Mouse (Mus musculus) layer of hippocampus, postnatal 36 days (tissue): Measurements from ENCODE around the gene Alox12b. TPM values are rescaled to one million over a fixed set of nuclear protein-coding genes. Genes with fewer than 3 reads are reported as not detected.
A peak's percentile ranks its signal among the peaks of the same experiment; 100 is the strongest.

Source experiments
- DNase-seq, 2 experiments: peaks; one replicate each; pipeline ENCODE4 v3.0.0; 2022
- total RNA-seq, 2 experiments: library from RNA; stranded (reverse); gene quantifications; 2 replicates each; pipeline ENCODE4 v1.2.3; 2021

Gene Alox12b
- total RNA-seq, 2 experiments from 2014 or later: 5.8 to 7.4 TPM

DNA sequence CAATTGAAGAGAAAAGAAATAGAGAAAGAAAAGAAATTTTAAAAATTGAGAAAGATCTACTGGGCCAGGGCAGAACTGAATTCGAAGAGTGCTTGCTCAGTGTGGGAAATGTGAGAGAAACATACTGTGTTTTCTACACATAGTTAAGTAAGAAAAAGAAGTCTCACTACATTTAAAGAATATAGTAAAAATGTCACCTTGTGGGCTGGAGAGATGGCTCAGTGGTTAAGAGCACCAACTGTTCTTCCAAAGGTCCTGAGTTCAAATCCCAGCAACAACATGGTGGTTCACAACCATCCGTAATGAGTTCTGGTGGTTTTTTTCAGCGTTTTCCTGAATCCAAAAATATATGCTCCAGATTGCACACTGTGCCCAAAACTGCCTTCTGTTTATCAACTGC, 21.7 kb downstream of the Alox12b start:
- no peak for DNase-seq

DNA sequence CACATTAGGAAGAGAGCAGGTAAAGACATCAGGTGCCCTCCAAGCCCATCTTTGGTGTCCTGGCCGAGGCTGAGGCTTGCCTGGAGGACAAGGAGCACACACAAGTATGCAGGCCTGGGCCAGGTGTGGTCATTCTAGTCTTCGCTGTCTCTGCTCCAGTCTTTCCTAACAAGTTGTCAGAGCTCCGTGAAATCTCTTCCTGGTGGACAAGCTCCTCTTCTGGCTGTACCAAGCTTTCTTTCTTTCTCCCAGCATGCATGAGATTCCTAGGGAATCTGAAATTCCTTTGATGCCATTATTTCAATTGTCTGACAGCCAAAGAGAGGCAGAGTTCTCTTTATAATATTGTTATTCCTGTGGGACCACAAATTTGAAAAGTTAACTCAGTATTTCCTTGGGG, 22.7 kb downstream of the Alox12b start:
- DNase-seq: no peak

GRCm38 (mm10) chr11:69180120-69180519, 23.3 kb downstream of the Alox12b start:
- no peak for DNase-seq

DNA sequence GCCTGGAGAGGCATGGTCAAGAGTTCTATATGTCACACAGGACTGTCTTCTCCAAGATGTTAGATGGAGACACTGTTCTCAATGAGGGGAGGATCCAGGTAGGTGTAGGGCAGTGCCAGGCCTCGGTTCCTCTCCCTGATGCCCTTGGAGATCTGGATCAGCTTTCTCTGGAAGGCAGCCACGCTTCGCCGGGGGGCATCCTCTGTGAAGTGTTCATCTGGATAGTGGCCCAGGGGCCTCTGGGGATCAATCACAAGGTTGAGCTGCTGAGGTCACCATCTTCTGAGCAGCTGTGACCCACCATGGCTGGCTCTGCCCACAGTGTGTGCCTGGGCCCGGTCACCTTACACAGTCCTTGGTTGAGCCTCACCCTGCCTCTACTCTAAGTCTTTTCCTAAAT, 28.2 kb downstream of the Alox12b start:
- DNase-seq: no peak

DNA sequence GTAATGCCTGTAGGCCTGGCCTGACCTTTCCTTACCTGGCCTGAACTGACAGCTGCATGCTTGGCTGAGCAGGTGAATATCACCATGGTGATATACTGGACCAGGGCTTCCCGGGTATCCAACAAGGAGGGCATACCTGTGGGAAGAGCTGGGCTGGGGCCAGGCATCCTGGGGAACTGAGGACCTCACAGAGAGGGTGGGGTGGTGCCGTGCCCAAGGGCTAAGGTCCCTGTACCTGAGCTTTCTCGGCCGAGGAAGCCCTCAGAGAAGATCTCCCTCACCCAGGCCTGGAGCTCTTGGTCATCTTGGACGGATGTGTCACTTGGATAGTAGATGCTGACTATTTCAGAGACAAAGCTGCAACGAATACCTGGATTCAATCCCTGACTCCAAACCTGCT, 29.1 kb downstream of the Alox12b start:
- DNase-seq: no peak

DNA sequence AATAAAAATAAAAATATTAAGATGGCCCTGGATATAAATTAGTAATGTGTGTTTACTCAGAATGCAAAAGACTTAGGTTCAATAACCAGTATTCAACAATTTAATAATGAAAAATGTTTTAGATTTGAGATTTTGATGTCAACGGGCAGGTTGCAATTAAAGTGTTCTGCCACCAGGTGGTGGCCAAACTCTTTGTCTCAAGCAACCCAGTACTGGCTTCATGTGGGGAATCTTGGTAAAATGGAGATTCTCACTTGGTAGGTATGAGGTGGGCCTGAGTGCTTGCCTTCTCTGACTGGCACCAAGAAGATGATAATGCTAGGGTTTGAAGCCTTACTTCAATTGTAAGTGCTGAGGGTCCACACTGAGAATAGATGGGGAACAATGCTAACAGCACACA, 36.1 kb downstream of the Alox12b start:
- no peak for DNase-seq

GRCm38 (mm10) chr11:69196766-69197165, 40.0 kb downstream of the Alox12b start:
- no peak for DNase-seq

DNA sequence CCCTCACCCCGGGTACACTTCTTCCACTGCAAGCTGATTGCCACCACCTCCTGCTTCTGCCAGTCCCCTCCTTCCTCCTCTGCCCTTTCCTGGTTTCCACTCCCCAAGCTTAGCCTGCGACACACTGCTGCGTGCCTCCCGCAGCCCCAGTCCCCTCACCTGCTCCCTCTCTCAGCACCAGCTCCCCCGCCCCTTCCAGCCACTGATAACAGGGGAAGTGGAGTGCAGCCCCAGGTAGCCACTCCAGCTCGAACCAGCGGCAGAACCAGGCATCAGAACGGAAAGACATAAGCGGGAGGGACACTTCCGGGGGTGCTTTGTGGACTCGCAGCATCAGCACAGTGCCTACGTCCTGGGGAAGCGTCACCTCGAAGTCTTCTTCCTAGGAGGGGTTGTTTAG, 40.4 kb downstream of the Alox12b start:
- no peak for DNase-seq

- no peak for DNase-seq
Measured at GRCm38 (mm10) chr11:69197743-69198142, 41.0 kb downstream of the Alox12b start, which contains the start of gene Alox8. TSS of gene Alox8 (minus strand) at chr11:69197843.

DNA sequence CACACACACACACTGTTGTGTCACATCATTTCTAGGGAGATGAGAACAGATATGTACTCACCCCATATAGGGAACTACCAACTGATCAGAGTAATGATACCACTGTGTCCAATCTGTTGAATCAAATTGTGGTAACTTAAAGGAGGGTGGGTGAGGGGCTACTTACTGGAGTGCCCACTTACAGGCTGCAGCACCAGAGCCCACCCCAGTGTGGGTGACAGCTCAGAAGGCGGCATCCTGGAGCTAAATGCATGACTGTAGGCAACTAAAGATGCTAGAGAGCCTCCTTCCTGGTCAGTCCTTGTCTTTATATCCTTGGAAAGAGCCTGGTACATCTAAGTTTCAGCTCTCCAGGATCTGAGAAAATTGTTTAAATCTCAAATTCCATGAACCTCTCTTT, 42.5 kb downstream of the Alox12b start:
- no peak for DNase-seq

DNA sequence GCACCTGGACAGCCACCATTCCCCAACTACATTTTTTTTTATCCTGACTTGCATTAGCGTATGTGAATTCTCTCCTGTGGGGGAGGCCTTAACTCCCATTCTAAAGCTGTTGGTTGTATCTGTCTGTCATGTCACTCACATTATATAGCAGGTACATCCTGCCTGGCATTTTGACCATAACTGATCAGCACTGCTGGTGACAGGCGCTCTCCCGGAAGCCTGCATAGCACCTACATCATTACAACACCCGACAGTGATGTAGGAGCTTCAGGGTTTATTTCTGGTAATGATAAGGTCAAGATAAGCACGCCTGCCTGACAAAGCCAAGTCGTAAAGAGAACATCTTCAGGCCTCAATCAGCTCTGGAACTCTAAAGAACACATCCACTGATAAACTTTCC, 43.4 kb downstream of the Alox12b start:
- DNase-seq: no peak

DNA sequence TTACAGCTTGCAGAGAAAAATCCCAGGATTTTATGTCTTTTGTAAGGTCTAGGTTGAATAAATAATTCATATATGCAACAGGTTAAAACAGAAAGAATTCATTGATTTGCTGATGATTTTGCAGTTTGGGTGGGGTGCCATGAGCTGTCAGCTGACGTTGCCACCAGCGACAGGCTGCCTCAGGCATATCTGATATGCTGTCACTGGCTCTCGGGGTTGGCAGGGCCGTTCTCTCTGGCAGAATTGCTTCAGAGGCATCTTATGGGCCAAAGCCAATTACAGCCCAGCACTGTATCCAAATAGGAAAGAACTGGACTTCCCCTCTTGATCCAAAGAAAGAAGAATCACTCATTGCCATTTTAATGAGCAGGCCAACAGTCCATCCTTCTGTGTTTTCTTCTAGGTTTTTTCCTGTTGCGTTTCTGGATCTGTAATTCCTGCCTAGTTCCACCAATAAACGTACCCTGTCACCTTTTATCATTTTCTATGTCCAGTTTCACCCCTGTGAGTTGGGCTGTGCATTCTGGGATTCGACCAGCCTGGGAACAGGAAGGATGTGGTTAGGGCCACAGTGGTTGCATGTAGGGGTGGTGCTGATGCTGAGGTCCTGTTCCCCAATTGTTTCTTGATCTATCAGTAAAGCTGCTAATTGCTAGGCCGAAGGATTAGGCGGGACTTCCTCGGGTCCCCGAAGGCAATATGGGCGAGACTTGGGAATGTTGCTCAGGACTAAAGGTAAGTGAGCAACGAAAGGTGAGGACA, 45.9 kb downstream of the Alox12b start:
- DNase-seq: no peak

DNA sequence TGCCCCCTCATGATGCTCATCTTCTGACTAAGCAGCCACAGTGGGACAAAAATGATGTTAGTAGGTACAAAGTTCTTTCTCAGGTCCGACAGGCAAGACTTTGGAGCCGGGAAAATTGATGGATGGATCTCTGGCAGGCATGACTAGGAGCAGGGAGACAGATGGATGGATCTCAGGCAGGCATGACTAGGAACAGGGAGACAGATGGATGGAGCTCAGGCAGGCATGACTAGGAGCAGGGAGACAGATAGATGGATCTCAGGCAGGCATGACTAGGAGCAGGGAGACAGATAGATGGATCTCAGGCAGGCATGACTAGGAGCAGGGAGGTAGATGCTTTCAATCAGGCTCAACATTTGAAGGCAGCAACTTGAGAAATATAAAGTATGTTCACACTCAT, 54.6 kb downstream of the Alox12b start:
- DNase-seq: peak; percentile 69

GRCm38 (mm10) chr11:69217411-69217810, 60.6 kb downstream of the Alox12b start:
- DNase-seq: no peak

DNA sequence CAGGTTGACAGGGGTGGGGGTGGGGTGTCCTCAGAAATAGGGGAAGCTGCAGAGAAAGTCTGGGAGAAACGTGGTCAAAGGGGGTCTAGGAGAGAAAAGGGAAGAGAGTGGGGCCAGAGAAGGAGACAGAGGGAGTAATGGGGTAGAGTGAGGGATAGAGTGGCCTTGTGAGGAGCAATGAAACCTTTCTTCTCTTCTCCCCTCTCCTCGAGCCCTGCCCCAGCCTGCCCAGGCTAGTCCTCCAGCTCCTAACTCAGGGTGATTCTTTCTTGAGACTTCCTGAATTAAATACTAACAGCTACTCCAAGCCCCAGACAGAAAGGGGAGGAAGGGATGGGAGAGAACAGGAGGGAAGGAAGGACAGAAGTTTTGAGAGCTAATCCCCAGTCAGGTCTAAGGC, 61.9 kb downstream of the Alox12b start:
- no peak for DNase-seq

Other genes with a start within 250 kb of the Alox12b start
- not detected for gene Odf4, start 229.9 kb upstream of the Alox12b start, total RNA-seq
- gene Arhgef15, start 199.5 kb upstream of the Alox12b start, total RNA-seq: 10 to 100 TPM in 1 of 2 experiments, 1 to 10 TPM in 1; 7.4 to 10.5 TPM
- 1 to 10 TPM; 5.3 to 5.6 TPM for gene Slc25a35, start 188.9 kb upstream of the Alox12b start, total RNA-seq
- gene Rangrf, start 181.8 kb upstream of the Alox12b start, total RNA-seq: 10 to 100 TPM; 17.6 to 19.7 TPM
- gene Pfas, start 148.5 kb upstream of the Alox12b start, total RNA-seq: 10 to 100 TPM; 22.8 to 28.9 TPM
- gene Ctc1, start 141.1 kb upstream of the Alox12b start, total RNA-seq: 10 to 100 TPM; 31.8 to 32.3 TPM
- gene Aurkb, start 111.3 kb upstream of the Alox12b start, total RNA-seq: 1 to 10 TPM; 1.0 to 1.1 TPM
- gene Borcs6, start 97.3 kb upstream of the Alox12b start, total RNA-seq: 10 to 100 TPM; 27.8 to 30.4 TPM
- gene Tmem107, start 86.2 kb upstream of the Alox12b start, total RNA-seq: 10 to 100 TPM; 20.8 to 24.0 TPM
- gene Vamp2, start 68.5 kb upstream of the Alox12b start, total RNA-seq: 100 to 1,000 TPM; 962 to 984 TPM
- gene Per1, start 61.8 kb upstream of the Alox12b start, total RNA-seq: 10 to 100 TPM; 78.2 to 92.8 TPM
- 1 to 10 TPM in 1 of 2 experiments, under 1 TPM in 1; 0.68 to 1.1 TPM for gene Hes7, start 36.6 kb upstream of the Alox12b start, total RNA-seq
- 1 to 10 TPM in 1 of 2 experiments, under 1 TPM in 1; 0.96 to 1.2 TPM for gene 9130213A22Rik, start 34.4 kb upstream of the Alox12b start, total RNA-seq
- 1 to 10 TPM; 6.6 to 6.9 TPM for gene Aloxe3, start 31.1 kb upstream of the Alox12b start, total RNA-seq
- gene Alox8, start 40.9 kb downstream of the Alox12b start, total RNA-seq: 1 to 10 TPM; 5.8 to 7.2 TPM
- gene Gucy2e, start 80.0 kb downstream of the Alox12b start, total RNA-seq: 1 to 10 TPM; 1.9 TPM
- 10 to 100 TPM; 15.1 to 15.2 TPM for gene Cntrob, start 166.8 kb downstream of the Alox12b start, total RNA-seq
- gene Trappc1, start 167.0 kb downstream of the Alox12b start, total RNA-seq: 10 to 100 TPM; 66.5 to 66.6 TPM
- 10 to 100 TPM; 21.4 to 21.8 TPM for gene Kcnab3, start 169.3 kb downstream of the Alox12b start, total RNA-seq
- gene Rnf227, start 183.5 kb downstream of the Alox12b start, total RNA-seq: 100 to 1,000 TPM; 111 to 119 TPM
- gene Chd3, start 212.4 kb downstream of the Alox12b start, total RNA-seq: 100 to 1,000 TPM; 537 to 553 TPM
- 100 to 1,000 TPM; 117 to 118 TPM for gene Naa38, start 238.5 kb downstream of the Alox12b start, total RNA-seq
- gene Cyb5d1, start 238.6 kb downstream of the Alox12b start, total RNA-seq: 10 to 100 TPM; 44.6 to 48.6 TPM
- 1 to 10 TPM; 1.8 to 2.6 TPM for gene Tmem88, start 241.2 kb downstream of the Alox12b start, total RNA-seq